Mouse (Mus musculus): ENCODE results near the gene Ppfibp1. TPM values are rescaled to one million over a fixed set of nuclear protein-coding genes. Genes with fewer than 3 reads are reported as not detected.

Ppfibp1 gene
- total RNA-seq, 1 experiment, result 39.9 TPM

- no peaks in the 10 kb centered on the region; a peak in 1 of 4 replicates for H3K4me1 ChIP-seq (ENCODE audit: control insufficient read depth in 2 of 2, insufficient read depth in 2 of 2, low read length in 2 of 2, poor library complexity in 1 of 2)
- in situ Hi-C loops (cut with MboI; ENCODE audit: low sequenced_read_pairs in 2 of 2, unreplicated experiment in 2 of 2), result no loop called here
- TF ChIP-seq CHD2 (IDR thresholded peaks at IDR 0.05; ENCODE audit: low read depth, low read length), result no peak
- no peak for TF ChIP-seq ZC3H11A (IDR thresholded peaks at IDR 0.05; ENCODE audit: borderline replicate concordance, low read depth, low read length)
- no peak for TF ChIP-seq HCFC1 (IDR thresholded peaks at IDR 0.05; ENCODE audit: borderline replicate concordance, insufficient read depth, low read length)
- TF ChIP-seq ZNF384 (IDR thresholded peaks at IDR 0.05; ENCODE audit: low read depth, low read length), result no peak
- TF ChIP-seq MAFK (IDR thresholded peaks at IDR 0.05; ENCODE audit: insufficient read depth, low read depth, low read length), result no peak
- no peak overlapping the region for H3K27ac ChIP-seq (ENCODE audit: insufficient read depth, low read depth, low read length, poor library complexity, severe bottlenecking)
- H3K36me3 ChIP-seq (ENCODE audit: control insufficient read depth, insufficient read depth, low read length, poor library complexity, severe bottlenecking), result no peaks in the 10 kb centered on the region; the same call in 1 of the 2 replicates
- DNase-seq (ENCODE audit: low read depth, low spot score), result no peak
- no peak overlapping the region for H3K4me3 ChIP-seq (ENCODE audit: insufficient read depth in 1 of 2, low read depth in 1 of 2, low read length in 2 of 2, poor library complexity in 1 of 2, severe bottlenecking in 1 of 2)
- no peak overlapping the region for H3K9ac ChIP-seq (ENCODE audit: insufficient read depth, low read depth, low read length, poor library complexity, severe bottlenecking)
- no peaks in the 10 kb centered on the region for H3K9me3 ChIP-seq (ENCODE audit: control insufficient read depth, insufficient read depth, low read depth, low read length)
Observed at GRCm38 (mm10) chr6:146918341-146918740, 30.1 kb downstream of the Ppfibp1 start.

GRCm38 (mm10) chr6:146926415-146926980, 38.2 kb downstream of the Ppfibp1 start:
- no peak overlapping the region for H3K9ac ChIP-seq (ENCODE audit: insufficient read depth, low read depth, low read length, poor library complexity, severe bottlenecking)
- 0 out of 4 replicates have a peak, but pooled peaks cover 0 to 2% of the 10 kb centered on the region in 2 experiments for H3K4me1 ChIP-seq (ENCODE audit: control insufficient read depth in 2 of 2, insufficient read depth in 2 of 2, low read length in 2 of 2, poor library complexity in 1 of 2)
- no peak for TF ChIP-seq MAFK (IDR thresholded peaks at IDR 0.05; ENCODE audit: insufficient read depth, low read depth, low read length)
- TF ChIP-seq ZC3H11A (IDR thresholded peaks at IDR 0.05; ENCODE audit: borderline replicate concordance, low read depth, low read length), result no peak
- TF ChIP-seq HCFC1 (IDR thresholded peaks at IDR 0.05; ENCODE audit: borderline replicate concordance, insufficient read depth, low read length), result no peak
- no peak for TF ChIP-seq ZNF384 (IDR thresholded peaks at IDR 0.05; ENCODE audit: low read depth, low read length)
- TF ChIP-seq CHD2 (IDR thresholded peaks at IDR 0.05; ENCODE audit: low read depth, low read length), result no peak
- no peak overlapping the region for H3K4me3 ChIP-seq (ENCODE audit: insufficient read depth in 1 of 2, low read depth in 1 of 2, low read length in 2 of 2, poor library complexity in 1 of 2, severe bottlenecking in 1 of 2)
- in situ Hi-C loops (cut with MboI; ENCODE audit: low sequenced_read_pairs in 2 of 2, unreplicated experiment in 2 of 2), result no loop called here
- no peak for DNase-seq (ENCODE audit: low read depth, low spot score)
- no peaks in the 10 kb centered on the region for H3K36me3 ChIP-seq (ENCODE audit: control insufficient read depth, insufficient read depth, low read length, poor library complexity, severe bottlenecking)
- no peaks in the 10 kb centered on the region for H3K9me3 ChIP-seq (ENCODE audit: control insufficient read depth, insufficient read depth, low read depth, low read length)
- no peak overlapping the region for H3K27ac ChIP-seq (ENCODE audit: insufficient read depth, low read depth, low read length, poor library complexity, severe bottlenecking)

GRCm38 (mm10) chr6:146928108-146928507, 39.8 kb downstream of the Ppfibp1 start:
- no peak overlapping the region for H3K4me3 ChIP-seq (ENCODE audit: insufficient read depth in 1 of 2, low read depth in 1 of 2, low read length in 2 of 2, poor library complexity in 1 of 2, severe bottlenecking in 1 of 2)
- no peaks in the 10 kb centered on the region for H3K9me3 ChIP-seq (ENCODE audit: control insufficient read depth, insufficient read depth, low read depth, low read length)
- H3K27ac ChIP-seq (ENCODE audit: insufficient read depth, low read depth, low read length, poor library complexity, severe bottlenecking), result no peak overlapping the region
- H3K4me1 ChIP-seq (ENCODE audit: control insufficient read depth in 2 of 2, insufficient read depth in 2 of 2, low read length in 2 of 2, poor library complexity in 1 of 2), result 0 out of 4 replicates have a peak, but pooled peaks cover 0 to 2% of the 10 kb centered on the region in 2 experiments
- DNase-seq (ENCODE audit: low read depth, low spot score), result no peak
- no peaks in the 10 kb centered on the region for H3K36me3 ChIP-seq (ENCODE audit: control insufficient read depth, insufficient read depth, low read length, poor library complexity, severe bottlenecking)
- H3K9ac ChIP-seq (ENCODE audit: insufficient read depth, low read depth, low read length, poor library complexity, severe bottlenecking), result no peak overlapping the region
- TF ChIP-seq MAFK (IDR thresholded peaks at IDR 0.05; ENCODE audit: insufficient read depth, low read depth, low read length), result no peak
- no peak for TF ChIP-seq ZC3H11A (IDR thresholded peaks at IDR 0.05; ENCODE audit: borderline replicate concordance, low read depth, low read length)
- no peak for TF ChIP-seq CHD2 (IDR thresholded peaks at IDR 0.05; ENCODE audit: low read depth, low read length)
- TF ChIP-seq HCFC1 (IDR thresholded peaks at IDR 0.05; ENCODE audit: borderline replicate concordance, insufficient read depth, low read length), result no peak
- TF ChIP-seq ZNF384 (IDR thresholded peaks at IDR 0.05; ENCODE audit: low read depth, low read length), result no peak
- in situ Hi-C loops (cut with MboI; ENCODE audit: low sequenced_read_pairs in 2 of 2, unreplicated experiment in 2 of 2), result no loop called here

- in situ Hi-C loops (cut with MboI; ENCODE audit: low sequenced_read_pairs in 2 of 2, unreplicated experiment in 2 of 2), result no loop called here
- Histone ChIP-seq H3K36me3 (ENCODE audit: control insufficient read depth, insufficient read depth, low read length, poor library complexity, severe bottlenecking) (no peaks in the 10 kb centered on the region), H3K4me1 (ENCODE audit: control insufficient read depth in 2 of 2, insufficient read depth in 2 of 2, low read length in 2 of 2, poor library complexity in 1 of 2) (0 out of 4 replicates have a peak, but pooled peaks cover 0 to 2% of the 10 kb centered on the region in 2 experiments), H3K9me3 (ENCODE audit: control insufficient read depth, insufficient read depth, low read depth, low read length) (no peaks in the 10 kb centered on the region), H3K4me3 (ENCODE audit: insufficient read depth in 1 of 2, low read depth in 1 of 2, low read length in 2 of 2, poor library complexity in 1 of 2, severe bottlenecking in 1 of 2) (no peak overlapping the region), H3K9ac (ENCODE audit: insufficient read depth, low read depth, low read length, poor library complexity, severe bottlenecking) (no peak overlapping the region), H3K27ac (ENCODE audit: insufficient read depth, low read depth, low read length, poor library complexity, severe bottlenecking) (no peak overlapping the region)
- TF ChIP-seq ZC3H11A (IDR thresholded peaks at IDR 0.05; ENCODE audit: borderline replicate concordance, low read depth, low read length), result no peak
- TF ChIP-seq ZNF384 (IDR thresholded peaks at IDR 0.05; ENCODE audit: low read depth, low read length), result no peak
- TF ChIP-seq CHD2 (IDR thresholded peaks at IDR 0.05; ENCODE audit: low read depth, low read length), result no peak
- no peak for TF ChIP-seq MAFK (IDR thresholded peaks at IDR 0.05; ENCODE audit: insufficient read depth, low read depth, low read length)
- no peak for TF ChIP-seq HCFC1 (IDR thresholded peaks at IDR 0.05; ENCODE audit: borderline replicate concordance, insufficient read depth, low read length)
- DNase-seq (ENCODE audit: low read depth, low spot score), result no peak
Observed at GRCm38 (mm10) chr6:146929031-146929430, 40.7 kb downstream of the Ppfibp1 start.

Measured in ES-E14 (cell line).